ENCODE assay signal across 9 mouse cellular contexts in genomic region chr4:145213999-145214785, GRCm38 (mm10). TPM values are rescaled to one million over a fixed set of nuclear protein-coding genes. Genes with fewer than 3 reads are reported as not detected.
DNase-seq lines count a peak whose midpoint lies in the region; ATAC-seq lines count a peak whose summit lies in the region.
"Had no signal": no experiment of that assay in that cellular context is flagged by ENCODE, and none has a peak within 500 bp of the region (broad histone marks: within the 10 kb centered on the region; RNA-seq: fewer than 3 reads in every experiment).

No protein-coding gene starts in this region.

- no peak overlapping the region for H3K27ac ChIP-seq in forebrain, embryonic 11.5 days (ENCODE audit: low read depth, low read length)
- H3K27ac ChIP-seq in heart, embryonic 16.5 days (ENCODE audit: low read length), result no peak overlapping the region
- H3K27ac ChIP-seq in liver, embryonic 13.5 days, result no peak overlapping the region
- H3K27ac ChIP-seq in stomach, embryonic 15.5 days, result no peak overlapping the region
- H3K27ac ChIP-seq: embryonic facial prominence, embryonic 13.5 days had no signal

- H3K27me3 ChIP-seq in forebrain, embryonic 11.5 days (ENCODE audit: control insufficient read depth, insufficient read depth, low read length), result no peaks in the 10 kb centered on the region
- H3K27me3 ChIP-seq in heart, embryonic 16.5 days (ENCODE audit: control insufficient read depth, insufficient read depth, low read length), result no peaks in the 10 kb centered on the region
- no peaks in the 10 kb centered on the region for H3K27me3 ChIP-seq in liver, embryonic 13.5 days
- no peaks in the 10 kb centered on the region for H3K27me3 ChIP-seq in stomach, embryonic 15.5 days (replicated peaks)
- H3K27me3 ChIP-seq: embryonic facial prominence, embryonic 13.5 days had no signal

- H3K4me2 ChIP-seq in forebrain, embryonic 11.5 days (ENCODE audit: low read depth, low read length, severe bottlenecking), result no peak overlapping the region
- no peak overlapping the region for H3K4me2 ChIP-seq in heart, embryonic 16.5 days (ENCODE audit: low read depth, low read length)
- no peak overlapping the region for H3K4me2 ChIP-seq in liver, embryonic 13.5 days
- no peak overlapping the region for H3K4me2 ChIP-seq in stomach, embryonic 15.5 days
- H3K4me2 ChIP-seq: embryonic facial prominence, embryonic 13.5 days had no signal

- H3K4me1 ChIP-seq in forebrain, embryonic 11.5 days (replicated peaks; ENCODE audit: control insufficient read depth, insufficient read depth, low read length), result no peaks in the 10 kb centered on the region
- H3K4me1 ChIP-seq in heart, embryonic 16.5 days (ENCODE audit: control insufficient read depth, insufficient read depth, low read length), result peaks cover 4% of the 10 kb centered on the region; the same call in 1 of the 2 replicates
- H3K4me1 ChIP-seq in liver, embryonic 13.5 days (replicated peaks), result peaks cover 7% of the 10 kb centered on the region
- peaks cover 6% of the 10 kb centered on the region; the same call in 1 of the 2 replicates for H3K4me1 ChIP-seq in stomach, embryonic 15.5 days
- H3K4me1 ChIP-seq: embryonic facial prominence, embryonic 13.5 days had no signal

- H3K9me3 ChIP-seq in forebrain, embryonic 11.5 days (ENCODE audit: control insufficient read depth, low read length), result no peaks in the 10 kb centered on the region
- no peaks in the 10 kb centered on the region for H3K9me3 ChIP-seq in heart, embryonic 16.5 days (replicated peaks; ENCODE audit: control insufficient read depth, low read length)
- H3K9me3 ChIP-seq in liver, embryonic 13.5 days (replicated peaks), result no peaks in the 10 kb centered on the region
- no peaks in the 10 kb centered on the region for H3K9me3 ChIP-seq in stomach, embryonic 15.5 days
- H3K9me3 ChIP-seq: embryonic facial prominence, embryonic 13.5 days had no signal

- H3K9ac ChIP-seq in forebrain, embryonic 11.5 days (ENCODE audit: low read length), result no peak overlapping the region
- no peak overlapping the region for H3K9ac ChIP-seq in heart, embryonic 16.5 days (ENCODE audit: low read length)
- no peak overlapping the region for H3K9ac ChIP-seq in liver, embryonic 13.5 days
- H3K9ac ChIP-seq in stomach, embryonic 15.5 days, result no peak overlapping the region
- H3K9ac ChIP-seq: embryonic facial prominence, embryonic 13.5 days had no signal

- no peak overlapping the region for H3K4me3 ChIP-seq in forebrain, embryonic 11.5 days (ENCODE audit: low read depth, low read length)
- no peak overlapping the region for H3K4me3 ChIP-seq in heart, embryonic 16.5 days (ENCODE audit: low read length)
- H3K4me3 ChIP-seq in liver, embryonic 13.5 days (replicated peaks), result no peak overlapping the region
- H3K4me3 ChIP-seq in stomach, embryonic 15.5 days (replicated peaks), result no peak overlapping the region
- H3K4me3 ChIP-seq: embryonic facial prominence, embryonic 13.5 days had no signal

- ATAC-seq in forebrain, embryonic 11.5 days (replicated peaks; ENCODE audit: low FRiP score), result peak; percentile 90
- peak; percentile 46 for ATAC-seq in heart, embryonic 16.5 days (replicated peaks; ENCODE audit: extremely low read depth, insufficient read depth, low FRiP score)
- peak; percentile 79 for ATAC-seq in liver, embryonic 13.5 days (ENCODE audit: low read depth)
- ATAC-seq in stomach, embryonic 15.5 days (ENCODE audit: insufficient read depth, low FRiP score, low read depth), result peak; percentile 67

- no peaks in the 10 kb centered on the region for H3K36me3 ChIP-seq in forebrain, embryonic 11.5 days (ENCODE audit: control insufficient read depth, insufficient read depth, low read length)
- H3K36me3 ChIP-seq in heart, embryonic 16.5 days (ENCODE audit: control insufficient read depth, insufficient read depth), result no peaks in the 10 kb centered on the region
- no peaks in the 10 kb centered on the region; the same call in 1 of the 2 replicates for H3K36me3 ChIP-seq in liver, embryonic 13.5 days
- no peaks in the 10 kb centered on the region for H3K36me3 ChIP-seq in stomach, embryonic 15.5 days
- H3K36me3 ChIP-seq: embryonic facial prominence, embryonic 13.5 days had no signal

- 29% methylated on average over 8 of the region's 8 CpGs for WGBS in forebrain, embryonic 11.5 days
- 33% methylated on average over 8 of the region's 8 CpGs for WGBS in heart, embryonic 16.5 days
- 36% methylated on average over 8 of the region's 8 CpGs for WGBS in liver, embryonic 13.5 days (ENCODE audit: insufficient replicate concordance)
- 29% methylated on average over 8 of the region's 8 CpGs for WGBS in stomach, embryonic 15.5 days

- DNase-seq in CD4-positive, CD25-positive, alpha-beta regulatory T cell, adult 2 months (ENCODE audit: low read depth, low spot score), result peak; percentile 92
- DNase-seq in c-Kit-negative CD71-positive TER-119-positive erythroid progenitor cells, embryonic 14.5 days (ENCODE audit: low read depth, low spot score), result peak; percentile 64
- peak; percentile 94 for DNase-seq in forebrain, embryonic 11.5 days (ENCODE audit: low spot score)
- peak; percentile 86 to 94 for DNase-seq in kidney, postnatal 25 days
- peak; percentile 78 for DNase-seq in liver, embryonic 13.5 days
- peak; percentile 93 for DNase-seq in neural tube, embryonic 10.5 days (ENCODE audit: extremely low spot score, low spot score)

RNA-seq across cellular contexts. Expression of gene Vps13d, which starts 19.4 kb away (rescaled TPM):
- polyA plus RNA-seq in forebrain, embryonic 11.5 days (2014; fragmentation: Nextera tagmentation; extraction: Ambion mirVana), result 7.9 and 8.3 TPM in 2 replicates
- polyA plus RNA-seq in heart, embryonic 16.5 days (2015; fragmentation: Nextera tagmentation; extraction: Ambion mirVana), result 7.6 and 9.0 TPM in 2 replicates
- 3.1 and 3.5 TPM in 2 replicates for polyA plus RNA-seq in liver, embryonic 13.5 days (2015; fragmentation: Nextera tagmentation; extraction: Ambion mirVana)
- 8.8 and 9.6 TPM in 2 replicates for polyA plus RNA-seq in stomach, embryonic 15.5 days (2015; fragmentation: Nextera tagmentation; extraction: Ambion mirVana)

RNA-seq across cellular contexts. Expression of gene Tnfrsf1b, which starts 32.5 kb away (rescaled TPM):
- 2.1 TPM in 2 replicates for polyA plus RNA-seq in forebrain, embryonic 11.5 days (2014; fragmentation: Nextera tagmentation; extraction: Ambion mirVana)
- polyA plus RNA-seq in heart, embryonic 16.5 days (2015; fragmentation: Nextera tagmentation; extraction: Ambion mirVana), result 4.1 and 5.2 TPM in 2 replicates
- polyA plus RNA-seq in liver, embryonic 13.5 days (2015; fragmentation: Nextera tagmentation; extraction: Ambion mirVana), result 4.1 and 4.8 TPM in 2 replicates
- polyA plus RNA-seq in stomach, embryonic 15.5 days (2015; fragmentation: Nextera tagmentation; extraction: Ambion mirVana), result 5.9 and 6.4 TPM in 2 replicates
